Mouse (Mus musculus) E14TG2a.4 (cell line): ENCODE results near the gene Vasn.
A peak's percentile ranks its signal among the peaks of the same experiment; 100 is the strongest.

Experiments
- CTCF ChIP-seq: conservative IDR thresholded peaks from 2 replicates; pipeline ENCODE4 v1.5.1; 2014; ENCODE audit warnings: low read length
- POU5F1 ChIP-seq: IDR thresholded peaks from 2 replicates; pipeline ENCODE4 v1.6.1; 2014; ENCODE audit warnings: low read length, borderline replicate concordance

DNA sequence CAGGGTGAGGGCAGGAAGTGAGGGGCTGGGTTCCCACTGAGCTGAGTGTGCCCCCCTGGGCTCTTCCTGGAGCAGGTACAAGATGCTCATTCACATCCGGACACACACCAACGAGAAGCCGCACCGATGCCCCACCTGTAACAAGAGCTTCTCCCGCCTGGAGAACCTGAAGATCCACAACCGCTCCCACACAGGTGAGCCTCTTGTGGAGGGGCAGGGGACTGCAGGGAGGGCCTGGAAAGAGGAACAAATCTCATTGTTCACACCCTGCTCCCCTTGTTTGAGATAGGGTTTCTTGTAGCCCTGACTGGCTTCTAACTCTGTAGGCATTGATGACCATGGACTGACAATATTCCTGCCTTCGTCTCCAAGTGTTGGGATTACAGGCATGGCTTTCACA lies 28.1 kb upstream of the Vasn start:
- peak; percentile 78 for TF ChIP-seq CTCF
- no peak for TF ChIP-seq POU5F1
